Mouse (Mus musculus) MEL (cell line): ENCODE data around the gene Plekhf1.

ENCODE experiments used
- CTCF ChIP-seq, 3 experiments: IDR thresholded peaks in 2 of 3; conservative IDR thresholded peaks in 1 of 3; 2 replicates each; pipeline ENCODE4 v1.5.1; 2011 to 2012; ENCODE audit warnings: low read length in 3 of 3, low read depth in 2 of 3, mild to moderate bottlenecking in 2 of 3, improper control_type of control experiment in 1 of 3, inconsistent platforms in 1 of 3, mixed read lengths in 1 of 3, moderate library complexity in 1 of 3; ENCODE audit not compliant: control insufficient read depth in 1 of 3, insufficient read depth in 1 of 3, poor library complexity in 1 of 3, severe bottlenecking in 1 of 3
- EP300 ChIP-seq, 2 experiments: IDR thresholded peaks; 2 replicates each; pipeline ENCODE4 v1.6.1; 2011; ENCODE audit warnings: improper control_type of control experiment in 2 of 2, low read length in 2 of 2, low read depth in 1 of 2, mild to moderate bottlenecking in 1 of 2
- POLR2A ChIP-seq, 2 experiments: IDR thresholded peaks; 2 replicates each; pipeline ENCODE4 v1.6.1; 2011 to 2012; ENCODE audit warnings: low read length in 2 of 2, mild to moderate bottlenecking in 2 of 2, control low read depth in 1 of 2, improper control_type of control experiment in 1 of 2, low read depth in 1 of 2, moderate library complexity in 1 of 2; ENCODE audit not compliant: control insufficient read depth in 1 of 2, insufficient read depth in 1 of 2, poor library complexity in 1 of 2
- ZMIZ1 ChIP-seq: IDR thresholded peaks from 2 replicates; pipeline ENCODE4 v1.6.1; 2012; ENCODE audit warnings: low read depth, mild to moderate bottlenecking, inconsistent platforms, low read length, improper control_type of control experiment, moderate library complexity

DNA sequence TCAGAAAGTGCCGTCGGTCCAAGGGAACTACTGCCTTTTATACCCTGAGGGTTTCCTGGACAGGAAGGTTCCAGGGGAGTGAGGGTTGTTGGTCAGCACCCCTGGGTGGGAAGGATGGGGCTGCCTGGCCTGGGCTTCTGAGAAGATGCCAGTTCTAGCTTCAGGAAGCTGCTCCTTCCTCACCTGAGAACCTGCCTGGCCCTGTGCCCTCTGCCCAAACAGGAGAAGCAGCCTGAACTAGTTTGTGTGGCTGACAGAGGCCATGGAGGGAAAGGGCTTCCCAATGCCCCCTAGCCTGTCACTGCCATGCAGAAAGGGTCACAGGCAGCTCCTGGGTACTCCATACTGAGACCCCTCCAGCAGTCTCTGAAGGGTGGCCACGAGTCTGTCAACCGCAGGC is 8.3 kb downstream of the Plekhf1 start:
- TF ChIP-seq EP300 (IDR thresholded peaks at IDR 0.05; ENCODE audit: low read depth in 1 of 2, low read length in 2 of 2) (no peak), CTCF (IDR thresholded peaks at IDR 0.05 in 2 of 3, conservative IDR thresholded peaks at IDR 0.05 in 1 of 3; ENCODE audit: control insufficient read depth in 1 of 3, insufficient read depth in 1 of 3, low read depth in 2 of 3, low read length in 3 of 3, poor library complexity in 1 of 3, severe bottlenecking in 1 of 3) (no peak), ZMIZ1 (no peak), POLR2A (IDR thresholded peaks at IDR 0.05; ENCODE audit: control insufficient read depth in 1 of 2, insufficient read depth in 1 of 2, low read depth in 1 of 2, low read length in 2 of 2, poor library complexity in 1 of 2) (no peak)
